Mouse (Mus musculus) forebrain, embryonic 11.5 days (tissue): ENCODE results near the gene Rps8. TPM values are rescaled to one million over a fixed set of nuclear protein-coding genes. Genes with fewer than 3 reads are reported as not detected.

Experiments
- ATAC-seq: fragments of 200-750 bp; cut with Nextera tagmentation; replicated peaks from 2 replicates; pipeline ENCODE4 v1.8.0; 2017; ENCODE audit warnings: moderate TSS enrichment; ENCODE audit not compliant: low FRiP score
- DNase-seq: peaks from one replicate; pipeline ENCODE4 v3.0.0-alpha.2; 2017; ENCODE audit warnings: low spot score
- H3K27ac ChIP-seq: fragments of 300-500 bp; sonication (generic); 2 replicates; pipeline ENCODE4 v1.5.1; 2014; ENCODE audit warnings: low read depth, low read length
- H3K27me3 ChIP-seq: fragments of 300-500 bp; sonication (generic); 2 replicates; pipeline ENCODE4 v1.6.1; 2014; ENCODE audit warnings: mild to moderate bottlenecking, low read length, mixed read lengths; ENCODE audit not compliant: control insufficient read depth, insufficient read depth
- H3K36me3 ChIP-seq: fragments of 300-500 bp; sonication (generic); 2 replicates; pipeline ENCODE4 v1.6.1; 2014; ENCODE audit warnings: mild to moderate bottlenecking, low read length, moderate library complexity, mixed read lengths; ENCODE audit not compliant: control insufficient read depth, insufficient read depth
- H3K4me1 ChIP-seq: fragments of 300-500 bp; sonication (generic); replicated peaks from 2 replicates; pipeline ENCODE4 v1.6.1; 2014; ENCODE audit warnings: low read length, mixed read lengths; ENCODE audit not compliant: control insufficient read depth, insufficient read depth
- H3K4me2 ChIP-seq: fragments of 300-500 bp; sonication (generic); 2 replicates; pipeline ENCODE4 v1.6.1; 2014; ENCODE audit warnings: low read depth, mild to moderate bottlenecking, low read length, moderate library complexity, mixed read lengths; ENCODE audit not compliant: severe bottlenecking
- H3K4me3 ChIP-seq: fragments of 300-500 bp; sonication (generic); 2 replicates; pipeline ENCODE4 v1.5.1; 2014; ENCODE audit warnings: low read depth, low read length
- H3K9ac ChIP-seq: fragments of 300-500 bp; sonication (generic); 2 replicates; pipeline ENCODE4 v1.6.1; 2014; ENCODE audit warnings: low read length
- H3K9me3 ChIP-seq: fragments of 300-500 bp; sonication (generic); 2 replicates; pipeline ENCODE4 v1.6.1; 2016; ENCODE audit warnings: low read length, mixed read lengths; ENCODE audit not compliant: control insufficient read depth
- WGBS: fragments of 180-500 bp; shearing (Covaris S2); extraction: QIAGEN DNeasy Blood & Tissue Kit; methylation state at CpG from one replicate; pipeline ENCODE4 v1.1.7; 2014; 5-methylcytosine and 5-hydroxymethylcytosine counted together
- polyA plus RNA-seq: library from polyadenylated mRNA; unstranded; fragments of >200 nt; fragmentation: Nextera tagmentation; extraction: Ambion mirVana; gene quantifications from 2 replicates; pipeline ENCODE4 v1.2.1, GENCODE M21; 2014

Gene Rps8
- polyA plus RNA-seq, 1 experiment from 2014 or later = 841 TPM

- Histone ChIP-seq H3K4me1 (peaks cover 2% of the 10 kb centered on the region; the same call in 1 of the 2 replicates), H3K9ac (no peak overlapping the region), H3K9me3 (no peaks in the 10 kb centered on the region), H3K4me3 (no peak overlapping the region), H3K27me3 (no peaks in the 10 kb centered on the region), H3K36me3 (peaks cover 34% of the 10 kb centered on the region), H3K27ac (no peak overlapping the region), H3K4me2 (no peak overlapping the region)
- DNase-seq (no peak), ATAC-seq (no peak)
- WGBS = 89% methylated on average over 1 of the region's 1 CpGs
Observed at GRCm38 (mm10) chr4:117151416-117151815, 4.6 kb downstream of the Rps8 start.

- Histone ChIP-seq H3K36me3 (peaks cover 34% of the 10 kb centered on the region), H3K4me1 (peaks cover 2% of the 10 kb centered on the region; the same call in 1 of the 2 replicates), H3K27me3 (no peaks in the 10 kb centered on the region), H3K9me3 (no peaks in the 10 kb centered on the region), H3K4me3 (no peak overlapping the region), H3K9ac (no peak overlapping the region), H3K4me2 (no peak overlapping the region), H3K27ac (no peak overlapping the region)
- DNase-seq (no peak), ATAC-seq (no peak)
- 88% methylated on average over 6 of the region's 6 CpGs for WGBS
Observed at GRCm38 (mm10) chr4:117150212-117150733, 5.8 kb downstream of the Rps8 start.

DNA sequence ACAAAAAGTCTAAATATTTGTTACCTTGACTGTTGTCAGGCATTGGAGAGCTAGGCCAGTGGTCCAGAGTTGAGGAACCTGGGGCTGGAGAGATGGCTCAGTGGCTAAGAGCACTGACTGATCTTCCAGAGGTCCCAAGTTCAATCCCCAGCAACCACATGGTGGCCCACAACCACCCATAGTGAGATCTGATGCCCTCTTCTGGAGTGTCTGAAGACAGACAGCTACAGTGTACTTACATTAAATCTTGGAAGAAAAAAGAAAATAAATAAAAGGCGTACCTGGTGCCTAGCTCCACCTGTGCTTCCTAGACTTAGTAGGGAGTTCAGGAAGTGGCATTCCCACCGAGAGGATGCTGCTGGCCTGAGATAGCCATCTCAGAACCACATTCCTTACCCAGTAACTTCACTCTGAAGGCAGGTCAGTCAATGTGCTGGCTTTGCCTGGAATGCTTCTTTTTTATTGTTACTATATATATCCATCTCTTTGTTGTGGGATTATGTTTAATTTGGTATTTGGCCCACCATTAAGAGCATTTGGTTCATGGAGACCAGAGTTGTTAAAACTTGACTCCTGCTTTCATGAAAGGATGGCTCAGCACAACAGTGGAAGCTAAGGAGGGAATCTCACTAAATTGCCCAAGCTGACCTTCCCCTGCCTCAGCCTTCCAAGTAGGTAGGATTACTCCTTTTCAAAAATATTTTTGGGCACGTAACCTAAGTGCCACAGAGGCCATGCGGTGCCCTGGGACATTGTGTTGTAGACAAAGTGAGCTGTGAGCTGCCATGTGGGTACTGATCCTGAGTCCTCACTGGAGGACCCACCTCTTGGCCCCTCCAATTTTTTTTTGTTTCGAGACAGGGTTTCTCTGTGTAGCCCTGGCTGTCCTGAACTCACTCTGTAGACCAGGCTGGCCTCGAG is 6.5 kb downstream of the Rps8 start:
- Histone ChIP-seq H3K27ac (no peak overlapping the region), H3K4me2 (no peak overlapping the region)
- 78% methylated on average over 6 of the region's 6 CpGs for WGBS

GRCm38 (mm10) chr4:117148815-117149214 is 7.2 kb downstream of the Rps8 start:
- no peak overlapping the region for H3K27ac ChIP-seq
- no peaks in the 10 kb centered on the region for H3K9me3 ChIP-seq
- H3K4me3 ChIP-seq = no peak overlapping the region
- no peak overlapping the region for H3K4me2 ChIP-seq
- 0 out of 2 replicates have a peak, but pooled peaks cover 2% of the 10 kb centered on the region for H3K4me1 ChIP-seq
- peaks cover 31% of the 10 kb centered on the region for H3K36me3 ChIP-seq
- ATAC-seq (no peak), DNase-seq (peak; percentile 64)
- H3K27me3 ChIP-seq = no peaks in the 10 kb centered on the region
- no peak overlapping the region; the same call in 1 of the 2 replicates for H3K9ac ChIP-seq
- 73% methylated on average over 24 of the region's 24 CpGs for WGBS

More for the DNA sequence above, 6.5 kb downstream of the Rps8 start:
- ATAC-seq (no peak), DNase-seq (no peak)
- H3K27me3 ChIP-seq = no peaks in the 10 kb centered on the region
- H3K4me1 ChIP-seq = 0 out of 2 replicates have a peak, but pooled peaks cover 2% of the 10 kb centered on the region
- no peaks in the 10 kb centered on the region for H3K9me3 ChIP-seq
- no peak overlapping the region for H3K9ac ChIP-seq
- peaks cover 34% of the 10 kb centered on the region for H3K36me3 ChIP-seq
- no peak overlapping the region for H3K4me3 ChIP-seq

GRCm38 (mm10) chr4:117148047-117148713 is 7.9 kb downstream of the Rps8 start:
- H3K27ac ChIP-seq = no peak overlapping the region

DNA sequence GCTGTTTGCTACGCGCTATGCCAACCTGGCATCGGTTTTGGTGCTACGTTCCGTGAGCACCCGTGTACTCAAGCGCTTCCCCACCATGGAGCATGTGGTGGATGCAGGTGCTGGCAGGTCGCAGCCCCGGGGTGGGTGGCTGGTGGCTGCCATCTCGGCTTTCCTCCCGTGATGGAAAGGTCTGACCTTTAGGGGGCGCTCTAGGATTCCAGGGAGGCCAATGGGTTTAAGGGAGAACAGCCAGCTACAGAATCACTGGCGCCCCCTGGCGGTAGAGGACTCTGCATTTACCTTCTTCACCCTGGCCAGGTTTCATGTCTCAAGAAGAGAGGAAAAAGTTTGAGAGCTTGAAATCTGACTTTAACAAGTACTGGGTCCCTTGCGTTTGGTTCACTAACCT is 9.9 kb downstream of the Rps8 start:
- WGBS = 25% methylated on average over 15 of the region's 15 CpGs
- no peak overlapping the region for H3K27ac ChIP-seq

More at GRCm38 (mm10) chr4:117148047-117148713, 7.9 kb downstream of the Rps8 start:
- peaks cover 26% of the 10 kb centered on the region for H3K36me3 ChIP-seq
- no peak overlapping the region for H3K9ac ChIP-seq
- H3K9me3 ChIP-seq = no peaks in the 10 kb centered on the region
- H3K4me1 ChIP-seq = no peaks in the 10 kb centered on the region
- WGBS = 89% methylated on average over 18 of the region's 18 CpGs
- DNase-seq = no peak
- no peaks in the 10 kb centered on the region for H3K27me3 ChIP-seq
- no peak overlapping the region for H3K4me3 ChIP-seq
- ATAC-seq = no peak
- no peak overlapping the region for H3K4me2 ChIP-seq

GRCm38 (mm10) chr4:117145248-117145647 is 10.8 kb downstream of the Rps8 start:
- ATAC-seq = no peak
- H3K4me2 ChIP-seq = no peak overlapping the region
- 89% methylated on average over 13 of the region's 13 CpGs for WGBS
- no peak overlapping the region for H3K4me3 ChIP-seq
- DNase-seq = no peak
- H3K9ac ChIP-seq = no peak overlapping the region
- H3K4me1 ChIP-seq = no peaks in the 10 kb centered on the region
- no peaks in the 10 kb centered on the region for H3K27me3 ChIP-seq
- no peak overlapping the region for H3K27ac ChIP-seq
- H3K36me3 ChIP-seq = peaks cover 1% of the 10 kb centered on the region
- H3K9me3 ChIP-seq = no peaks in the 10 kb centered on the region

More for the DNA sequence above, 9.9 kb downstream of the Rps8 start:
- ATAC-seq (no peak), DNase-seq (peak; percentile 93)
- H3K36me3 ChIP-seq = peaks cover 8% of the 10 kb centered on the region
- H3K9me3 ChIP-seq = no peaks in the 10 kb centered on the region
- no peak overlapping the region for H3K4me3 ChIP-seq
- no peaks in the 10 kb centered on the region for H3K4me1 ChIP-seq
- no peaks in the 10 kb centered on the region for H3K27me3 ChIP-seq
- H3K4me2 ChIP-seq = no peak overlapping the region
- H3K9ac ChIP-seq = no peak overlapping the region

- WGBS = 73% methylated on average over 7 of the region's 7 CpGs
- no peaks in the 10 kb centered on the region for H3K27me3 ChIP-seq
- H3K9me3 ChIP-seq = no peaks in the 10 kb centered on the region
- ATAC-seq (no peak), DNase-seq (no peak)
- H3K9ac ChIP-seq = no peak overlapping the region
- no peaks in the 10 kb centered on the region for H3K36me3 ChIP-seq
- H3K4me1 ChIP-seq = no peaks in the 10 kb centered on the region
- H3K4me3 ChIP-seq = no peak overlapping the region
- no peak overlapping the region for H3K4me2 ChIP-seq
- no peak overlapping the region for H3K27ac ChIP-seq
Observed at GRCm38 (mm10) chr4:117143023-117143422, 13.0 kb downstream of the Rps8 start.
